Mouse (Mus musculus): ENCODE results near the gene Uncx. TPM values are rescaled to one million over a fixed set of nuclear protein-coding genes. Genes with fewer than 3 reads are reported as not detected.

Uncx gene
- polyA plus RNA-seq, 1 experiment from 2014 or later = 4.7 TPM

DNA sequence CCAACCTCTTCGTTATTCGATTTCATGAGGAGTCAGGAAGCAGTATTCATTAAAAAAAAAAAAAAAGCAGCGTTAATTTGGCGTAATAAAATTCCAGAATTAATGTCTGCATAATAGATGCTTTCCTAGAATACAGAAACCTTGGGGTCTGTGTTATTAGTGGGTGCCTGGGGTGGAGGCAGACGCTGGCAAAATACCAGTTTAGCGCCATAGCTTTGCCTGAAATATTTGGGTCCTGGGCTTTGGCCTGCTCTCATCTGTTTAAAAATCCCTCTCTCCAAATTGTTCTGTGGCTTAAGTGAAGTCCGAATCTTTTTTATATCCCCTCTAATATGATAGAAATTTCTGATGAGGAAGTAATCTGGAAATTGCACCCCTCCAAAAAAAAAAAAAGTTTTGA, 1.9 kb downstream of the Uncx start:
- Histone ChIP-seq H3K36me3 (replicated peaks) (no peaks in the 10 kb centered on the region), H3K4me3 (no peak overlapping the region), H3K9me3 (no peaks in the 10 kb centered on the region), H3K4me1 (peaks cover 58% of the 10 kb centered on the region), H3K27me3 (replicated peaks; ENCODE audit: low read depth, poor library complexity, severe bottlenecking) (peaks cover 100% of the 10 kb centered on the region), H3K27ac (replicated peaks) (no peak overlapping the region)
- WGBS = 2% methylated on average over 7 of the region's 7 CpGs
- no peak for DNase-seq (ENCODE audit: low spot score)

GRCm38 (mm10) chr5:139545673-139546335, 2.5 kb downstream of the Uncx start:
- peaks cover 53% of the 10 kb centered on the region for H3K4me1 ChIP-seq
- no peaks in the 10 kb centered on the region for H3K9me3 ChIP-seq
- peak overlapping the region; percentile 42 for H3K4me3 ChIP-seq
- DNase-seq (ENCODE audit: low spot score) = peak; percentile 55
- H3K27ac ChIP-seq (replicated peaks) = no peak overlapping the region; the same call in 1 of the 2 replicates
- peaks cover 100% of the 10 kb centered on the region for H3K27me3 ChIP-seq (replicated peaks; ENCODE audit: low read depth, poor library complexity, severe bottlenecking)
- H3K36me3 ChIP-seq (replicated peaks) = no peaks in the 10 kb centered on the region
- WGBS = 1% methylated on average over 9 of the region's 9 CpGs

GRCm38 (mm10) chr5:139546336-139546770, 3.1 kb downstream of the Uncx start:
- H3K9me3 ChIP-seq = no peaks in the 10 kb centered on the region
- H3K27ac ChIP-seq (replicated peaks) = no peak overlapping the region; the same call in 1 of the 2 replicates
- peaks cover 100% of the 10 kb centered on the region for H3K27me3 ChIP-seq (replicated peaks; ENCODE audit: low read depth, poor library complexity, severe bottlenecking)
- peak; percentile 67 for DNase-seq (ENCODE audit: low spot score)
- H3K36me3 ChIP-seq (replicated peaks) = no peaks in the 10 kb centered on the region
- H3K4me3 ChIP-seq = peak overlapping the region; percentile 42
- H3K4me1 ChIP-seq = peaks cover 49% of the 10 kb centered on the region
- under 1% methylated on average over 26 of the region's 26 CpGs for WGBS

- H3K4me3 ChIP-seq = peak overlapping the region; percentile 42
- H3K27ac ChIP-seq (replicated peaks) = peak overlapping the region; percentile 44
- H3K36me3 ChIP-seq (replicated peaks) = no peaks in the 10 kb centered on the region
- H3K4me1 ChIP-seq = peaks cover 46% of the 10 kb centered on the region
- WGBS = under 1% methylated on average over 68 of the region's 68 CpGs
- H3K27me3 ChIP-seq (replicated peaks; ENCODE audit: low read depth, poor library complexity, severe bottlenecking) = peaks cover 100% of the 10 kb centered on the region
- H3K9me3 ChIP-seq = no peaks in the 10 kb centered on the region
- peak; percentile 73 for DNase-seq (ENCODE audit: low spot score)
These were observed 3.6 kb downstream of the Uncx start for GRCm38 (mm10) chr5:139546771-139547420.

DNA sequence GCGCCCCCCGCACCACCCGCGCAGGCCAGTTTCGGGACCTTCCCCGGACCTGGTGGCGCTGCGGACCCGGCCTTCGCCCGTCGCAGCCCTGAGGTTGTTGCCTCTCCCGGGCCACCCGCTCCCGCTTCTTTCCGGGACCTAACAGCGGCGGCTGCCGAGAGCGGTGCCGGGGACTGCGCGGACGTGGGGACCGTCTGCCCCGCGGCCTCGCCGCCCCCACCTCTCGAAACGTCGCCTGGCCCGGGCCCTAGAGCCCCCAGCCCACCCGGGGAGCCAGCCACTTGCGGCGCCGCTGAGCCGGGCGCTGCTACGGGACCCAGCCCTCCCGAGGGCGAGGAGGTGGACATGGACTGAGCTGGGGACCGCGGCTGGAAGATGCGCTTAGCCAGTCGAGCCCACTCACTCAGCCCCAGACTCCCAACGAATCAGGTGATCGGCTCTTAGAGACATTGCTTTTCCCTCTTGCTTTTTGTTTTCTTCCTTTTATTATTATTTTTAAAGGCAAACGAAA, 4.2 kb downstream of the Uncx start:
- no peak for DNase-seq (ENCODE audit: low spot score)
- no peaks in the 10 kb centered on the region for H3K9me3 ChIP-seq
- peak overlapping the region; percentile 44 for H3K27ac ChIP-seq (replicated peaks)
- no peaks in the 10 kb centered on the region for H3K36me3 ChIP-seq (replicated peaks)
- WGBS = under 1% methylated on average over 49 of the region's 49 CpGs
- peaks cover 100% of the 10 kb centered on the region for H3K27me3 ChIP-seq (replicated peaks; ENCODE audit: low read depth, poor library complexity, severe bottlenecking)
- H3K4me3 ChIP-seq = peak overlapping the region; percentile 42
- peaks cover 46% of the 10 kb centered on the region for H3K4me1 ChIP-seq

GRCm38 (mm10) chr5:139553446-139554273, 10.4 kb downstream of the Uncx start:
- Histone ChIP-seq H3K4me3 (no peak overlapping the region; the same call in 1 of the 2 replicates), H3K27ac (replicated peaks) (no peak overlapping the region), H3K27me3 (replicated peaks; ENCODE audit: low read depth, poor library complexity, severe bottlenecking) (peaks cover 99% of the 10 kb centered on the region), H3K4me1 (peaks cover 49% of the 10 kb centered on the region), H3K36me3 (replicated peaks) (no peaks in the 10 kb centered on the region), H3K9me3 (no peaks in the 10 kb centered on the region)
- WGBS = 2% methylated on average over 28 of the region's 29 CpGs
- DNase-seq (ENCODE audit: low spot score) = peak; percentile 38

GRCm38 (mm10) chr5:139554478-139555335, 11.4 kb downstream of the Uncx start:
- H3K9me3 ChIP-seq = no peaks in the 10 kb centered on the region
- peaks cover 56% of the 10 kb centered on the region for H3K4me1 ChIP-seq
- WGBS = under 1% methylated on average over 28 of the region's 28 CpGs
- H3K4me3 ChIP-seq = no peak overlapping the region
- no peak overlapping the region for H3K27ac ChIP-seq (replicated peaks)
- peaks cover 99% of the 10 kb centered on the region for H3K27me3 ChIP-seq (replicated peaks; ENCODE audit: low read depth, poor library complexity, severe bottlenecking)
- H3K36me3 ChIP-seq (replicated peaks) = no peaks in the 10 kb centered on the region
- peak; percentile 56 for DNase-seq (ENCODE audit: low spot score)

- no peak overlapping the region for H3K27ac ChIP-seq (replicated peaks)
- H3K36me3 ChIP-seq (replicated peaks) = no peaks in the 10 kb centered on the region
- H3K4me1 ChIP-seq = peaks cover 59% of the 10 kb centered on the region
- DNase-seq (ENCODE audit: low spot score) = peak; percentile 44
- no peaks in the 10 kb centered on the region for H3K9me3 ChIP-seq
- H3K27me3 ChIP-seq (replicated peaks; ENCODE audit: low read depth, poor library complexity, severe bottlenecking) = peaks cover 99% of the 10 kb centered on the region
- WGBS = 2% methylated on average over 7 of the region's 7 CpGs
- no peak overlapping the region for H3K4me3 ChIP-seq
These were observed 12.3 kb downstream of the Uncx start for GRCm38 (mm10) chr5:139555476-139556115.

GRCm38 (mm10) chr5:139556116-139556678, 12.9 kb downstream of the Uncx start:
- no peaks in the 10 kb centered on the region for H3K9me3 ChIP-seq

GRCm38 (mm10) chr5:139557079-139557478, 13.8 kb downstream of the Uncx start:
- peak; percentile 39 for DNase-seq (ENCODE audit: low spot score)
- H3K4me1 ChIP-seq = peaks cover 55% of the 10 kb centered on the region
- 2% methylated on average over 10 of the region's 10 CpGs for WGBS

More at GRCm38 (mm10) chr5:139556116-139556678, 12.9 kb downstream of the Uncx start:
- Histone ChIP-seq H3K4me1 (peaks cover 58% of the 10 kb centered on the region), H3K27ac (replicated peaks) (no peak overlapping the region), H3K36me3 (replicated peaks) (no peaks in the 10 kb centered on the region), H3K4me3 (no peak overlapping the region), H3K27me3 (replicated peaks; ENCODE audit: low read depth, poor library complexity, severe bottlenecking) (peaks cover 99% of the 10 kb centered on the region)
- 2% methylated on average over 6 of the region's 6 CpGs for WGBS
- DNase-seq (ENCODE audit: low spot score) = no peak

More at GRCm38 (mm10) chr5:139557079-139557478, 13.8 kb downstream of the Uncx start:
- H3K27ac ChIP-seq (replicated peaks) = no peak overlapping the region
- H3K9me3 ChIP-seq = no peaks in the 10 kb centered on the region
- H3K27me3 ChIP-seq (replicated peaks; ENCODE audit: low read depth, poor library complexity, severe bottlenecking) = peaks cover 99% of the 10 kb centered on the region
- no peak overlapping the region for H3K4me3 ChIP-seq
- H3K36me3 ChIP-seq (replicated peaks) = no peaks in the 10 kb centered on the region

All from embryonic facial prominence, embryonic 10.5 days (tissue).